8 mouse cellular contexts compared by ENCODE assay signal in genomic region chr1:79761917-79762271, GRCm38 (mm10). TPM values are rescaled to one million over a fixed set of nuclear protein-coding genes. Genes with fewer than 3 reads are reported as not detected.
DNase-seq lines count a peak whose midpoint lies in the region; ATAC-seq and TF ChIP-seq lines count a peak whose summit lies in the region.

No protein-coding gene starts in this region.

- peaks cover 6% of the 10 kb centered on the region; the same call in 1 of the 2 replicates for H3K4me1 ChIP-seq in embryonic facial prominence, embryonic 14.5 days (ENCODE audit: control insufficient read depth, insufficient read depth, low read length)
- H3K4me1 ChIP-seq in intestine, postnatal 0 days (replicated peaks; ENCODE audit: control insufficient read depth, insufficient read depth, low read length): peaks cover 2% of the 10 kb centered on the region; the same call in 1 of the 2 replicates
- peaks cover 30% of the 10 kb centered on the region for H3K4me1 ChIP-seq in neural tube, embryonic 12.5 days

- 0 out of 2 replicates have a peak overlapping the region, but pooled peaks have one; percentile 91 for H3K9ac ChIP-seq in embryonic facial prominence, embryonic 14.5 days (ENCODE audit: low read depth, low read length)
- H3K9ac ChIP-seq in intestine, postnatal 0 days (ENCODE audit: low read depth, low read length): no peak overlapping the region
- peak overlapping the region; percentile 78; the same call in 1 of the 2 replicates for H3K9ac ChIP-seq in neural tube, embryonic 12.5 days

- no peak; the same call in 1 of the 2 replicates for TF ChIP-seq CTCF in left cerebral cortex, adult 2 months (IDR thresholded peaks at IDR 0.05)
- no peak for TF ChIP-seq CTCF in intestine, postnatal 0 days (IDR thresholded peaks at IDR 0.05; ENCODE audit: low read depth)

- H3K27ac ChIP-seq in left cerebral cortex, adult 2 months: no peak overlapping the region
- no peak overlapping the region for H3K27ac ChIP-seq in embryonic facial prominence, embryonic 14.5 days (replicated peaks; ENCODE audit: low read depth, low read length)
- no peak overlapping the region for H3K27ac ChIP-seq in intestine, postnatal 0 days (ENCODE audit: low read depth, low read length)
- no peak overlapping the region for H3K27ac ChIP-seq in neural tube, embryonic 12.5 days

- 2% methylated on average over 6 of the region's 6 CpGs for WGBS in embryonic facial prominence, embryonic 14.5 days
- WGBS in intestine, postnatal 0 days: 1% methylated on average over 6 of the region's 6 CpGs
- WGBS in neural tube, embryonic 12.5 days: 3% methylated on average over 6 of the region's 6 CpGs

- DNase-seq in left cerebral cortex, adult 2 months (ENCODE audit: extremely low spot score in 1 of 2, low spot score in 2 of 2): no peak
- DNase-seq in left cerebral cortex, postnatal 14 days (ENCODE audit: low spot score in 2 of 2): no peak
- DNase-seq in embryonic facial prominence, embryonic 14.5 days (ENCODE audit: low spot score): no peak
- DNase-seq in left cerebral cortex, adult 11 months (ENCODE audit: low spot score): no peak
- no peak for DNase-seq in gastrocnemius, adult 18-20 months (ENCODE audit: low spot score)
- DNase-seq in MN1 (ENCODE audit: low spot score): no peak

- H3K4me3 ChIP-seq in left cerebral cortex, adult 2 months: peak overlapping the region; percentile 98
- H3K4me3 ChIP-seq in embryonic facial prominence, embryonic 14.5 days (ENCODE audit: low read depth, low read length): peak overlapping the region; percentile 94
- peak overlapping the region; percentile 92 for H3K4me3 ChIP-seq in intestine, postnatal 0 days (ENCODE audit: low read depth, low read length)
- H3K4me3 ChIP-seq in neural tube, embryonic 12.5 days: peak overlapping the region; percentile 82

- no peaks in the 10 kb centered on the region for H3K9me3 ChIP-seq in embryonic facial prominence, embryonic 14.5 days (ENCODE audit: control insufficient read depth, low read length)
- H3K9me3 ChIP-seq in intestine, postnatal 0 days (ENCODE audit: control insufficient read depth): no peaks in the 10 kb centered on the region
- H3K9me3 ChIP-seq in neural tube, embryonic 12.5 days: no peaks in the 10 kb centered on the region

- peak; percentile 2; the same call in 1 of the 2 replicates for ATAC-seq in embryonic facial prominence, embryonic 14.5 days (ENCODE audit: low read depth)
- peak; percentile 11 for ATAC-seq in intestine, postnatal 0 days
- ATAC-seq in neural tube, embryonic 12.5 days (ENCODE audit: low FRiP score, low read depth): peak; percentile 22

- peak overlapping the region; percentile 69 for H3K4me2 ChIP-seq in embryonic facial prominence, embryonic 14.5 days (ENCODE audit: low read depth, low read length)
- H3K4me2 ChIP-seq in intestine, postnatal 0 days (replicated peaks; ENCODE audit: low read depth): peak overlapping the region; percentile 89
- peak overlapping the region; percentile 84 for H3K4me2 ChIP-seq in neural tube, embryonic 12.5 days (replicated peaks)

- H3K36me3 ChIP-seq in embryonic facial prominence, embryonic 14.5 days (ENCODE audit: control insufficient read depth, insufficient read depth, low read length): no peaks in the 10 kb centered on the region
- H3K36me3 ChIP-seq in intestine, postnatal 0 days (ENCODE audit: control insufficient read depth, insufficient read depth): no peaks in the 10 kb centered on the region
- H3K36me3 ChIP-seq in neural tube, embryonic 12.5 days: no peaks in the 10 kb centered on the region

- intact Hi-C loops in left cerebral cortex, adult 2 months (cut with DNase I): no loop called here
- intact Hi-C loops in left cerebral cortex, postnatal 14 days (cut with DNase I): no loop called here

- no peaks in the 10 kb centered on the region for H3K27me3 ChIP-seq in embryonic facial prominence, embryonic 14.5 days (replicated peaks; ENCODE audit: control insufficient read depth, insufficient read depth, low read length)
- H3K27me3 ChIP-seq in intestine, postnatal 0 days (replicated peaks; ENCODE audit: control insufficient read depth, insufficient read depth, low read length): no peaks in the 10 kb centered on the region
- H3K27me3 ChIP-seq in neural tube, embryonic 12.5 days (replicated peaks): no peaks in the 10 kb centered on the region

RNA-seq across cellular contexts. Expression of gene Mrpl44, which starts 13.9 kb away (rescaled TPM):
- total RNA-seq in left cerebral cortex, adult 2 months (2021): 10 to 100 TPM; 26.9 to 28.8 TPM
- total RNA-seq in left cerebral cortex, postnatal 14 days (2021): 10 to 100 TPM; 24.8 to 26.4 TPM
- polyA plus RNA-seq in embryonic facial prominence, embryonic 14.5 days (2014; fragmentation: Nextera tagmentation; extraction: Ambion mirVana): 37.4 and 43.4 TPM in 2 replicates
- polyA plus RNA-seq in intestine, postnatal 0 days (2015; fragmentation: Nextera tagmentation; extraction: Ambion mirVana): 29.0 and 29.4 TPM in 2 replicates
- 49.5 and 52.3 TPM in 2 replicates for polyA plus RNA-seq in neural tube, embryonic 12.5 days (2016; fragmentation: Nextera tagmentation; extraction: Ambion mirVana)
- total RNA-seq in gastrocnemius, adult 18-20 months (2021): 10 to 100 TPM; 31.4 to 31.5 TPM

RNA-seq across cellular contexts. Expression of gene Wdfy1, which starts 14.0 kb away (rescaled TPM):
- 10 to 100 TPM; 43.7 to 45.9 TPM for total RNA-seq in left cerebral cortex, adult 2 months (2021)
- 10 to 100 TPM; 39.3 to 42.0 TPM for total RNA-seq in left cerebral cortex, postnatal 14 days (2021)
- 42.6 and 45.4 TPM in 2 replicates for polyA plus RNA-seq in embryonic facial prominence, embryonic 14.5 days (2014; fragmentation: Nextera tagmentation; extraction: Ambion mirVana)
- 37.2 and 40.9 TPM in 2 replicates for polyA plus RNA-seq in intestine, postnatal 0 days (2015; fragmentation: Nextera tagmentation; extraction: Ambion mirVana)
- 62.9 and 69.9 TPM in 2 replicates for polyA plus RNA-seq in neural tube, embryonic 12.5 days (2016; fragmentation: Nextera tagmentation; extraction: Ambion mirVana)
- total RNA-seq in gastrocnemius, adult 18-20 months (2021): 10 to 100 TPM in 1 of 2 experiments, 1 to 10 TPM in 1; 9.5 to 12.1 TPM
